Mouse (Mus musculus) neural tube, embryonic 11.5 days (tissue): ENCODE data around the gene Cyp2c67. TPM values are rescaled to one million over a fixed set of nuclear protein-coding genes. Genes with fewer than 3 reads are reported as not detected.
"Not testable (repeated sequence)": the region's sequence is repeated elsewhere in the genome, so short reads cannot be mapped to it uniquely, and the experiment has no call there.

ENCODE experiments used
- ATAC-seq: fragments of 200-750 bp; cut with Nextera tagmentation; 2 replicates; pipeline ENCODE4 v1.8.0; 2017; ENCODE audit warnings: moderate number of reproducible peaks, mild to moderate bottlenecking, moderate TSS enrichment, moderate library complexity; ENCODE audit not compliant: insufficient read depth, low FRiP score, low TSS enrichment
- DNase-seq: peaks from one replicate; pipeline ENCODE4 v3.0.0-alpha.2; 2015; ENCODE audit warnings: low spot score
- H3K27ac ChIP-seq: fragments of 300-500 bp; sonication (generic); 2 replicates; pipeline ENCODE4 v1.5.1; 2014; ENCODE audit warnings: low read depth, mild to moderate bottlenecking, low read length
- H3K27me3 ChIP-seq: fragments of 300-500 bp; sonication (generic); 2 replicates; pipeline ENCODE4 v1.6.1; 2014; ENCODE audit warnings: mild to moderate bottlenecking, low read length, mixed read lengths; ENCODE audit not compliant: control insufficient read depth, insufficient read depth
- H3K36me3 ChIP-seq: fragments of 300-500 bp; sonication (generic); 2 replicates; pipeline ENCODE4 v1.6.1; 2014; ENCODE audit warnings: mild to moderate bottlenecking, low read length, moderate library complexity, mixed read lengths; ENCODE audit not compliant: control insufficient read depth, insufficient read depth
- H3K4me1 ChIP-seq: fragments of 300-500 bp; sonication (generic); 2 replicates; pipeline ENCODE4 v1.6.1; 2014; ENCODE audit warnings: low read length, mixed read lengths; ENCODE audit not compliant: control insufficient read depth, insufficient read depth
- H3K4me2 ChIP-seq: fragments of 300-500 bp; sonication (generic); 2 replicates; pipeline ENCODE4 v1.6.1; 2014; ENCODE audit warnings: low read depth, mild to moderate bottlenecking, moderate library complexity
- H3K4me3 ChIP-seq: fragments of 300-500 bp; sonication (generic); 2 replicates; pipeline ENCODE4 v1.5.1; 2014; ENCODE audit warnings: low read depth, low read length
- H3K9ac ChIP-seq: fragments of 300-500 bp; sonication (generic); 2 replicates; pipeline ENCODE4 v1.6.1; 2014; ENCODE audit warnings: mild to moderate bottlenecking, low read length
- H3K9me3 ChIP-seq: fragments of 300-500 bp; sonication (generic); 2 replicates; pipeline ENCODE4 v1.6.1; 2016; ENCODE audit warnings: low read length; ENCODE audit not compliant: control insufficient read depth
- WGBS: fragments of 180-500 bp; shearing (Covaris S2); extraction: QIAGEN DNeasy Blood & Tissue Kit; methylation state at CpG from one replicate; pipeline ENCODE4 v1.1.7; 2014; 5-methylcytosine and 5-hydroxymethylcytosine counted together
- polyA plus RNA-seq: library from polyadenylated mRNA; unstranded; fragments of >200 nt; fragmentation: Nextera tagmentation; extraction: Ambion mirVana; gene quantifications from 2 replicates; pipeline ENCODE4 v1.2.1, GENCODE M21; 2014

Gene Cyp2c67
- polyA plus RNA-seq: not detected in 2 replicates

DNA sequence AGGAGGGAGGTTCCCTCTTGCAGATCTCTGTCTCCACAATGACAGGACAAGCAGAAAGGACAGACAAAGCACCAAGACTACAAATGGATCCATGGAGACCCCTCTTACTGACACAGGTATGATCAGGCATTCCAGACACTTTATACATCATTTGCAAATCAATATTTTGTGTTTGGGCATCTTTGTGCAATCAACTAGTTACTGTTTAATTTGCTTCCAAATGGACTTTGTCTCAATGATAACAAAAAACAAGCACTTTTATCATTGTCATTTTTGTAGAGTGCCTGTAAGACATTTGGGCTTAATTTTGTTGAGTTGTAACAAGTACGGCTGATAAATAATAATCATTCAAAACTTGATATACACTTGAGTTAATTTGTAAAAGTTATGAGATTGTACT, at the start of gene Cyp2c67:
Gene Cyp2c67, minus strand, starts transcription at position 114 of the 400 bp plus-strand sequence.
- DNase-seq: no peak
- Histone ChIP-seq H3K4me2 (no peak within 1 kb of the TSS), H3K4me1 (no peaks in the 10 kb centered on the region), H3K36me3 (no peaks in the 10 kb centered on the region), H3K4me3 (no peak within 1 kb of the TSS), H3K27ac (no peak within 1 kb of the TSS), H3K27me3 (no peaks in the 10 kb centered on the region), H3K9me3 (no peaks in the 10 kb centered on the region), H3K9ac (no peak within 1 kb of the TSS)
- 91% methylated on average over 1 of the region's 1 CpGs for WGBS
- no peak for ATAC-seq

DNA sequence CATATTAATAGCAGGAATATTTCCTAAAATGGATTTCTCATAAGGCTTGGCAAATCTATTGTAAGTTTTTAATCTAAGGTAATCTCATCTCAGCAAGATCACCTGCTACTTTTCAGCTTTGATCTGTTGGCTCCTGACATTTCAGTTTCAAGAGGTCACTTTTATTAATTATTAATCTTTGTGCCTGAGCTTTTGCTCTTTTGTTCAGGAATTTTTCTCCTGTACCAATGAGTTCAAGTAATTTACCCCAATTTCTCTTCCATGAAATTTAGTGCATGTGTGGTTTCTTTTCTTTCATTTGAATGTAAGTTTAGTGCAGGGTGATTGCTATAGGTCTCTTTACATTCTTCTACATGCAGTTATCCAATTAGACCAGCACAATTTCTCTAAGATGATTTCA, 16.8 kb upstream of the Cyp2c67 start:
- not testable (repeated sequence) for H3K36me3 ChIP-seq, ATAC-seq, H3K9ac ChIP-seq, H3K4me3 ChIP-seq, H3K4me1 ChIP-seq, DNase-seq, H3K27ac ChIP-seq, H3K27me3 ChIP-seq, H3K9me3 ChIP-seq, H3K4me2 ChIP-seq

DNA sequence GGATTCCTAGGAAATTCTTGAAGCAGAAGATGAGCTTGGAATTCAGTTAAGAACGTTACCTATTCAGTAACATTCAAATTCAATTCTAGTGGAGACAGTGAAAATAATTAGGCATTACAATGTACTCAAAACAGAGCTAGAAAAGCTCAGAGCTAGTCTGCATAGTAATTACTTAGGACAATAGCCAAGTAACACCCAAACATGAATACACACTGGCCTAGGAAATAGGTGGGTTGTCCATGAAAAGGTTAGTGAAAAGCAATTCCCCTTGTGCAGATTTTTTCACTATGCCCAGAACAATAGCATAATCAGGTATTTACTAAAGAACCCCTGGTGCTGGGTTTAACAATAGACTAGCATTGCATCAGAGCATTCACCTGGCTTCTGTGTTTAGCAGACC, 3.5 kb upstream of the Cyp2c67 start:
- Histone ChIP-seq H3K27me3 (no peaks in the 10 kb centered on the region), H3K27ac (no peak overlapping the region), H3K4me2 (no peak overlapping the region), H3K36me3 (no peaks in the 10 kb centered on the region), H3K4me3 (no peak overlapping the region), H3K9ac (no peak overlapping the region), H3K9me3 (no peaks in the 10 kb centered on the region), H3K4me1 (no peaks in the 10 kb centered on the region)
- DNase-seq (no peak), ATAC-seq (no peak)
- 58% methylated on average over 1 of the region's 1 CpGs for WGBS

DNA sequence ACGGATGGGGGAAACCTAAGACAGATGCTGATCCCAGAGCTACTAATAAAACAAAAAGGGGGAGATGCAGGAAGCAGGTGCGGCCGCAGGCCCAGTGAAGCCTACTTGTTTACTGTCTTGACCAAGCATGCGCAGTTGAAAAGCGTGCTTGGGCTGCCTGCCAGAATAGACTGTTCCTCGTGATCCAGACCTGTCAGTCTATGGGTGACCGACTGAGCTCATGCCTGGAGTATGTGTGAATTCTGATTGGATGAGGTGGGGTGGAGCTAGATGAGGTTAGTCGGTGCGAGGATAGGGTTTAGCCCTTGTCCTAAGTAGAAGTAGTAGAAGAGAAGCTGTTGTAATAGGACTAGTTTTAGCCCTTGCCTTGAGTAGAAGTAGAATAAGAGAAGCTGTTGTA, 1.3 kb downstream of the Cyp2c67 start:
- Histone ChIP-seq H3K4me1 (no peaks in the 10 kb centered on the region), H3K4me2 (no peak overlapping the region), H3K27me3 (no peaks in the 10 kb centered on the region), H3K9ac (no peak overlapping the region), H3K4me3 (no peak overlapping the region), H3K27ac (no peak overlapping the region), H3K36me3 (no peaks in the 10 kb centered on the region), H3K9me3 (no peaks in the 10 kb centered on the region)
- ATAC-seq (no peak), DNase-seq (no peak)
- WGBS: 91% methylated on average over 9 of the region's 9 CpGs

DNA sequence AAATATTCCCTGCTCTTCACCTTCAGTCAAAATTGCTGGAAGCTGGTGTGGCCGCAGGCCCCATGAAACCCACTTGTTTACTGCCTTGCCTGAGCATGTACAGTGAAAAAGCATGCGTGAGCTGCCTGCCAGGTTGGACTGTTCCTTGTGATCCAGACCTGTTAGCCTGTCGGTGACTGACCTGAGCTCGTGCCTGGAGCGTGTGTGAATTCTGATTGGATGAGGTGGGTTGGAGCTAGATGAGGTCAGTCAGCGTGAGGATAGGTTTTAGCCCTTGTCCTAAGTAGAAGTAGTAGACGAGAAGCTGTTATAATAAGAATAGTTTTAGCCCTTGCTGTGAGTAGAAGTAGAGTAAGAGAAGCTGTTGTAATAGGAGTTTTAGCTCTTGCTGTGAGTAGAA, 4.3 kb downstream of the Cyp2c67 start:
- ATAC-seq, H3K27ac ChIP-seq, H3K9me3 ChIP-seq, H3K36me3 ChIP-seq, H3K4me1 ChIP-seq, H3K27me3 ChIP-seq, H3K4me2 ChIP-seq, H3K9ac ChIP-seq, H3K4me3 ChIP-seq, DNase-seq: not testable (repeated sequence)
- 89% methylated on average over 7 of the region's 7 CpGs for WGBS

Other genes with a start within 250 kb of the Cyp2c67 start
- not detected in 2 replicates for gene Cyp2c38, start 186.0 kb downstream of the Cyp2c67 start, polyA plus RNA-seq
- not detected in 2 replicates for gene Cyp2c39, start 138.2 kb downstream of the Cyp2c67 start, polyA plus RNA-seq
- not detected in 2 replicates for gene Cyp2c68, start 92.0 kb upstream of the Cyp2c67 start, polyA plus RNA-seq
- not detected in 2 replicates for gene Cyp2c40, start 163.8 kb upstream of the Cyp2c67 start, polyA plus RNA-seq
- gene Cyp2c69, start 237.7 kb upstream of the Cyp2c67 start, polyA plus RNA-seq: not detected in 2 replicates